Mouse (Mus musculus) frontal cortex, postnatal 10 days (tissue): ENCODE data around the gene Frmd4a.
"Not testable (repeated sequence)": the region's sequence is repeated elsewhere in the genome, so short reads cannot be mapped to it uniquely, and the experiment has no call there.

ENCODE experiments used
- DNase-seq, 2 experiments: peaks; one replicate each; pipeline ENCODE4 v3.0.0; 2022; ENCODE audit warnings: low spot score in 2 of 2, mixed read lengths in 1 of 2

The Frmd4a gene

DNA sequence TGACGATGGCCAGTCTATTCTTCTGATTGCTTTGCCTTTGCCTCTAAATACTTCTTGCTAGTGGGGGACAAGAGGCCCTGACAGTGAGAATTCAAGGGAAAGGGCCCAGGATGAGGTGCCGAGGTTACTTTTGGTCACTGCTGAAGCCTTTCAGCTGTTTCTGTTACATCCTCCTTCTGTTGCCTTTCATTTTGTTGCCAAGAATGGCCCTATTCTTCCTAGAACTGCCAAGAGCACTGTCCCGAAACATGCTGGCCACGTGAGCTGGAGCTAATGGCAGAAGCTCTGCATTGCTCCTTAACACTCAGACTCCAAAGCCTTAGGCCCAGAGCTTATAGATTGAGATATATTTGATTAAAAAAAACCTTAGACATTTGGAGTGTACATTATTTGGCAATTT lies 178.5 kb downstream of the Frmd4a start:
- DNase-seq: no peak

DNA sequence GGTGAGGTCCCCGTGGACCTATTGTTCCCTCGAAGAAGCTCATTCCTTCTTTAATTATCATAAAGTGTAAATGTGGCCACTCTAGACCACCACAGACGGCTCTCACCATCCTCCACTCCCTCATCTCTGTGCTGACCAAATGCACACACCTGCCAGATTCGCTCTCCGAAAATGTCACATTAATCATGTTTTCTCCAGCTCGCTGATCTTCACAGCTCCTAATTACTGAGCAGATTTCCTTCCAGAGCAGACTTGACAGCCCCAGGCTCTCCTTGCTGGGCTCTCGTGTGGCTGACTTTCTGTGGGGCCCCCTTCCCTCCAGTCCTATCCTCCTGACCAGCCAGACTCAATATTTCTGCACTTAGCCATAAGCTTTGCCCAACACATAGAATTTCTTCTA lies 191.7 kb downstream of the Frmd4a start:
- no peak for DNase-seq

DNA sequence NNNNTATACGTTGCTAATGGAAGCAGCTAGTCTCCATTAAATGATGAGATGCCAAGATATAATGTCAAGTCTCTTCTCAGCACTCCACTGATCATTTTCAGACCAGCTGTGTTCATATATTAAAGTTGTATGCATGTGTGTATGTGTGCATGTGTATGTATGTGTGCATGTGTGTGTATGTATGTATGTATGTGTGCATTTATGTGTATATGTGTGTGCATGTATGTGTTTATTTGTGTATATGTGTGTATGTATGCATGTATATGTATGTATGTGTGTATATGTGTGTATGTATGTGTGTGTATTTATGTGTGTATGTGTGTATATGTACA lies 204.9 kb downstream of the Frmd4a start:
- DNase-seq: no peak

DNA sequence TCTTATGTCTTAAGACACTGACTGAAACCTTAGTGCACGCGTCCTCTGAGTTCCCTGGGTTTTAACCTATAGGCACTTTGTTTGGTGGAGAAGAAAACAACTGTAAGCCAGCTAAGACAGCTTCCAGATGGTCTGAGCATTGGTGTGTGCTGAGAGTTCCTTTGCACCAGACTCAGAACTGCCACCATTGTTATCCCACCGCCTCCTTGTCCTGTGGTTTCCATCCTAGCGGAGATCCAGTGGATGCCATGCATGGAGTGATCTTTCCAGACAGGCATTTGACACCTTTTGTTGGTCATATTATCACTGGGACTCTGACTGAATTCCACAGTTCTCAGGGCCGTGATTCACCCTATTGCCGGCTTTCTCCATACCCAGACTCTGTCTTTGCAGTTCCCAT lies 205.8 kb downstream of the Frmd4a start:
- no peak for DNase-seq

DNA sequence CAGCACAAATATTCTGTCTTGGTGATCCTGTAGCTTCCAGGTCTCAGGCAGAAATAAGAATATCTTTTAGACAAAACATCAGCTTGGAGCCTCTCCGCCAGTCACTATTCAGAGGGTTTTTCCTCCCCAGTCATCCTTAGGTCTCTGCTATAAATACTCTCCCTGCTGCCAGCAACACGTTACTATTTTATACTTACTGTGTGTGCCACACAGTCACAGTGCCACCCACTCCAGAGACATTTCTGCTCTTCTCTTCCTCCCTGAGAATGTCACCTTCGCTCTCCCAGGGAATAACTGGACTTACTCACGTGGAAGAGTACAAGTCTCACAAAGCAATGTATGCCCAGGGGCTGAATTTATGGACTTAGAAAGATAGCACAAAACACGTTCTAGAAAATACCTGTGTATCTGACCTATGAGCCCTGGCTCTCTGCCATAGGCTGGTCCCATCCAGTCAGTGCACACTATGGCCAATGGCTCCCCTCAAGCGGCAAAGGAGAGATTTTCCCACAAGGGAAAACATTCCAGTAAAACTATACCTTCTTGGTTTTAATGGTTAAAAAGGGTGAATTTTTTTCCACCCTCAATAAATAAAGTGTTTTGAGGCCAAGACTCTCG lies 209.5 kb downstream of the Frmd4a start:
- no peak for DNase-seq

DNA sequence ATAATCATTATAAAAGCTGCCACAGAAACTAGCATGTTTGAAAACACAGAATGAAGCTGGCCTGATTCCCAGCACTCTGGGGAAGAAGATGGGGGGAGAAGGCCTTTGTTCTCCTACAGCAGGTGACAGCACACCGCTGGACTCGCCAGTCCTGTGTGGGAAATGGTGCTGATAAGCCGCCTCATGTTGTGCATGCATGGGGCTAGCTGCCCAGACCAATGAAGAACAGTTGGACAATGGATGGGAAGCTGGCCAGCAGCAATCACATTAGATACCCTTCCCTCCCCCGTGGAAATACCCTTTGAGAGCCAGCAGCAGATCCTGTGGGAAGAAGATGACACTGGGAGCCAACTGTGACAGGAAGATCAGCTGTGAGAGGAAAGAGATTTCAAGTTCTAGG lies 210.0 kb downstream of the Frmd4a start:
- DNase-seq: no peak

DNA sequence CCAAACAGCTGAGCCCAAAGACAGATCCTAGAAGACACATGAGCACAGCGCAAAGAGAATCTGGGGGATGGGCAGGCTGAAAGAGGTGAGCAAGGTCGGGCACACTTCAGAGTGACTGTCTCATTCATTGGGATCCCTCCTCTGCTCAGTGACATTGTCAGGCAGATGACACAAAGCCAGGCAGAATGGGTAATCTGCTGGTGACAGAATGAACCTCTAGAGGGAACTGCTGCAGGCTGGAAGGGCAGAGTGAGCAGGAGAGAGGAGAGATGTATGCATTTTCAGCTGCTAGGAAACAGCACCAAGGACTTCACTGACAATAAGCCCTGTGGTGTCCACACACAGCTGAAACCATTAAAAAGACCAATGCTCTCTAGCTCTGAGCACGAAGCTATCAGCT lies 211.0 kb downstream of the Frmd4a start:
- no peak for DNase-seq

DNA sequence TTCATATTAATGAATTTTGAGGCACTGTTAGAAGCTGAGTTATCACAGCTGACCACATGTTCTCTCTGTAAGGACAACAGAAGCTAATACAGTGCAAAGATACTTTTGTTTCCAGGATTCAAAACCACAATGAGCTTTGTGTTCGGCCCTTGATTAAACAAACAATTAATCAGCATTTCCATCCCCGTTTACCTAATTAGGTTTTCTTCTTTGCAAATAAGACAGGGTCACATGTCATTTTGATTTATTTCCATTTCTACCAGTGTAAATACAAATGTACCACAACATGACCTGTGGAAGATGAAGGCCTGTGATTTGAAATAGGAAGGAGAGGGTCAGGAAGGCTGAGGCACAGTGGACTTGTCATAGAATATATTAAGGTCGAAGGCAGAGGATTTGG lies 214.8 kb downstream of the Frmd4a start:
- DNase-seq: no peak

DNA sequence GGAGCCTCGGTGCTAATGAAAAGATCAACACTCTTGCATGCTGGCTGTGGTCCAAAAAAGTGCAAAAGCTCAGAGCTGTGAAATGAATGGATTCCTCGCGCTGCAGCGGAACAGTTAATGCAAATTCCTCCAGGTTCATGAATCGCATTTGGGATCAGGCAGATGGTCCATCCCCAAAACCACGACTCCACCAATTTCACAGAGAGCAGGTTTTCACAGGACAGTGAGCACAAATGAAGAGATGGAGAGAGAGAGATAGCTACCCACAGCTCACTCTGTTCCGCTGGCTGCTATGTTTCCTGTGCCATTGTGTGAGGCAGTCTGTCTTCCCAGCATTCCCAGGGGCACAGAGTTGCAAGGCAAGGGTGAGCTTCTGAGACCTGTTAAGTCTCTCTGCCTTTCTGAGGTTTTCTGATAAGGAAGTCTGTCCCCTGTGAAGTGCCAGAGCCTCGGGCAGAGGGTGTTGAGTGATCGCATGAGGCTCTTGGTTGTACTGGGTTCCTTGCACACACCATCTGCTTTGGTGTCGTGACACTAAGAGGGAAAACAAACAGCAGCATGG lies 215.3 kb downstream of the Frmd4a start:
- DNase-seq: no peak

DNA sequence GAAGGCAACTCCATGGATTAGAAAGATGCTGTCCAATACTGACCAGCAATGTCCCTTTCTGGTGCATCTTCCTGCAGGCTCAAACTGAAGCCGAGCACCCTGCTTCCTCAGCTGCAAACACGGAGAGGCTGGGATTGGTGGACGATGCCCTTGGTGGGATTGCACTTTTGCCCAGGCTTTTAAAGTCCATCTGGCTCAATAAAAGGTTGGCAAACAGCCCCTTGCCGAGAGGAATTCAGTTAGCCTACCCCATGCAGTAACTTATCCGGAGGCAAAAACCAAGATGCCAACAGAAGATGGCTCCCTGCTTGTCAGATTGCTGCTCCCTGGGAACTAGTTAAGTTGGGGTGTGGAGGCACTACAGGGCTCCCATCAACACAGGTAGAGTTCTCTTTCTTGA lies 220.2 kb downstream of the Frmd4a start:
- no peak for DNase-seq

DNA sequence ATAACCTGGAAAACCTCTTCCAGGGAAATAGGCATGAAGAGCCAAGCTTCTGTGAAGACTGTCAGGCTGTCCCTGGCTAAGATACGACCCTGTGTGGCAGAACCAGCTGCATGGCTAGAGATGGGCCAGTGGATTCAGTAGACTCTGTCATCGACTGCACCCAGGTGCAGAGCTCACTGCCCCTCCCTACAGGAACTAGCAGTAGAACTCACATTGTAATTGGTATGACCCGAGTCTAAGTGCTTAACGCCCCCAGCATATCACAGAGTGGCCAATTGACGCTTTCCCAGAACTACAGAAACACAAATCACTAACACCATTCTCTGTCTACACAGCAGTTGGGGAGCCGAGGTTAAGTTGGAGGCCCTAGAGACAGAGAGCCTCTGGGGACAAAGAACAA lies 232.2 kb downstream of the Frmd4a start:
- no peak for DNase-seq

DNA sequence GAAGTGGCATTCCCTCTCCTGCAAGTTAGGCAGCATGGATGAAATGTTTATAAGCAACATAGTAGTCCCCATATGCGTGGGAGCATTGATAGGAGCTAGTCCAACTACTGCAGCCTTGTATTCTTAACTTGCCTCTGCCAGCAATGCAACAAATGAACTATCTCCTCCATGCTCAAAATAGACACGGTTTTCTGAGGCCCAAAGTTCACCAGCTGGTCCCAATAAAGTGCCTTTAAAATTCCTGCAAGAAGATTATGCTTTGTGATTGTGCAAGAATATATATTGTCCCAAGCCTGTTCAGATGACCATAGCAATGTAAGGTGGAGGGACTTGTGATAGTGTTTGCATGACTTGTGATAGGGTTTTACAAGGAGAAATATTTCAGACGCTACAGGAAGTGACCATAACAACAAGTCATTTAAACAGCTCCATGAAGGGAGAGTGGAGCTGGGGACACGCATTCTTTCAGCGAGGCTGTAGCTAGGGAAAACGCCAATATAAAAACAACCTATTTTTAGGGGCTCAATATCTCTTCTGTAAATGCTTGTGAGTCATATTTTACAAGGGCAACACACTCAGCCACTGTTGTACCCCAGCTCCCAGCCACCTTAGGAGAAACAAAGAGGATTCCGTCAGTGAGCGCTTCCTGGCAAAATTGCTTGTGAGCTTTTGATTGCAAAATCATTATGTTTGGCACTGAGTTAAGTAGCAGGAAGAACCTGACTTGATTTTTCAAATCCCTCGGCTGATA lies 235.2 kb downstream of the Frmd4a start:
- DNase-seq: no peak

DNA sequence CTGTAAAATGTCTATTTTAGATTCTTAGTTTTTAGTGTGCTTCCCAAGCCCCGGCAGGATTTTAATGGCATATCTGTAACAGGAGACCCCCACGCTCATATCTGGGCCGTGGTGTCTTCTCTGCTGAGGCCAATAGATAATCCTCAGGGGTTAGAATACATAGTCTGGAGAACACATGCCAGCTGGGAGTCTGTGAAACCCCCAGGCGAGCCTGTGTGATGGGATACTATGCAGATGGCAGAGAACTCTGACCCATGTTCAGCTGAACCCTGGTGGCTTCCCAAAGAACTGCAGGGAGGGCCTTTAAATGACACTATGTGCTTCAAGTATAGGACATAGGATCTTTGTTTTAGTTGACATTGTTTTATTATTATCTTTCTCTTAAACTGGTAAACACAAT lies 235.8 kb downstream of the Frmd4a start:
- peak in 1 of 2 experiments; percentile 37 for DNase-seq

DNA sequence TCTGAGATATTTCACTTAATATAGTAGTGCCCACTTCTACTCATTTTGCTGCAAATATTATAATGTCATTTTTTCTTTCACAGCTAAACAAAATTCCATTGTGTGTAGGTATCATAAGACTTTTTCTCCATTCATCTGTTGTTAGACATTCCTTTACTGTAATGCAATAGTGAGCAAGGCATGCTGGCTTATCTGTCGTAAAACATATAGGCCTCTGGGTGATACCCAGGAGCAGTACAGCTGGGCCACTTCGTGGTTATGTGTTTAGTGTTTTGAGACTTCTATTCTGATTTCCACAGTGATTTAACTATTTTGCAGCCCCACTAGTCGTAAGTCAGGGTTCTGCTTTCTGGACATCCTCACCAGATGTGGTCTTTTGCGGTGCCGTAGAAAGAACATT lies 236.6 kb downstream of the Frmd4a start:
- no peak for DNase-seq

DNA sequence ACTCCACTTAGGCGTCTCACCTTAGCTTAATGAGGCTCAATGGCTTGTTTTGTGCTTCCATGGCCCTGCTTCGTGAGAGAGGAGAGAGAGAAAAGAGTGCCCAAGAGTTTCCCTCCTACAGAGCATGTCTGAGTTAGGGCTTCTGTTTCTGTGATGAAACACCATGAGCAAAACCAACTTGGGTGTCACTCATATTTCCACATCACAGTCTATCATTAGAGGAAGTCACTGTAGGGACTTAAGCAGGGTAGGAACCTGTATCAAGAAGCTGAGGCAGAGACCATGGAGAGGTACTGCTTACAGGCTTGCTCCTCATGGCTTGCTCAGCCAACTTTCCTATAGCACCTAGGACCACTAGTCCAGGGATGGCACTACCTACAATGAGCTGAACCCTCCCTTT lies 238.7 kb downstream of the Frmd4a start:
- no peak for DNase-seq

DNA sequence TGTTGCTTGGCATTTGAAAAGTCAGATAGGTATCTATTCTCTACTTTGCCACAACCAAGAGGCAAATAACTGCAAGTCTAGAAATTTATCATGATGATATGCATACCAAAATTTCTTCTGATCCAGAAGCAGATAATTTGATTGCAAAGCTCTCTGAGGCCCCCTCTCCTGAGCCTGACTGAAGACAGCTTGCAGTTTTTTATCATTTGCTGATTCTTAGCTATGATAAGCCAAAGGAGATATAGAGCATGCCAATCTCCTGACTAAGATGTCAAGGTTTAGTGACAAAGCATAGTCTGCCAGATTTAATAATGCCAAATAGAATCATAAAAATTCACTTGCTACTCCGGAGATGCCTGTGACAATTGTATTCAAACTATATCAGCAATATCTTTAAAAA lies 240.1 kb downstream of the Frmd4a start:
- no peak for DNase-seq

DNA sequence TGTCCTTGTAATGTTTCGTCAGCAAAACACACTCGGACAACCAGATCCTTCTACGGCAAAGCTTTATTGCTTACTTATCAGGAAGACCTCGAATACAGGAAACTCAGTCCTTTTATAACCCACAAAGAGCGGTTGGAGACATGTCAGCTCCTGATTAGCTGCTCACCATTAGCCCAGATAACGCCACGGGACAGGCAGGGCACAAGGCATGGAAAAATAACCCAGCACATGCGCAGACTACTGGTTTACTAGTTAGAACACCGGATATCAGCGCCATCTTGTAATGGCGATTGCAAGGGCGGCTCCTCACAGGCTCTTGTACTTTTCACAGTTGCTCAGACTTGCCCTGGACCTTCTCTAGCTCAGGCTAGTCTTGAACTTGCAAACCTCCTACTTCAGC lies 241.3 kb downstream of the Frmd4a start:
- not testable (repeated sequence) for DNase-seq

DNA sequence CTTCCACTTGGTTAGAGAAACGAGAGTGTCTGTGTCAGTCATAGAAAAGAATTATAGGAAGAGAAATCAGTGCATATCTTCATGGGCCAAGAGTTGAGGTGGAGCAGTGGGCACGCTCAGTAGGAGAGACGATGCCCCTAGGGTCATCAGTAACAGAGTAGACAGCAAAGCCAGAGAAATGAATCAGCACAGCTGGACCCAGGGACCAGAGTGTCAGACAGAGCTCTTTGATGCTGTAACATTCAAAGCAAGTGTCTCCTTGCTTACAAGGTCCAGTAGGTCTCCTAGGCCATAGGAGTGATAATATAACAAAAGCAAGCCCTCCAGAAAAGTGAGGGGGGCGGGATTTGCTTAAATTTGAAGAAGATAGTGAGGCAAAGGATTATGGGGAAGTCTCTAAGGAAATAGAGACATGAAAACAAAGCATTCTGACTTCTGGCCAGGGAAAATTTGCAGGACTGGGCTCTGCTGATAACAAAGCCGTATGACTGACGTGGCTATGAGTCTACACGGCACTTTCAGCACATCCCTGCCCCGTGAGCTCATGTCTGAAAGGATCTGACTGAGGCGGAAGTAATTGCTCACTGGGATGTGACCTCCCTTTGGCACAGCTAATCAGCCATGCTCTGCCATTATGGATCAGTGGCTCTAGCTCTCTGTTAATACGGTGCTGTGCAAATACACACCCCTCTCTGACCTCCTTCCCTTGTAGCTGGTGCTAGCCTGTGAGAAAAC lies 243.0 kb downstream of the Frmd4a start:
- no peak for DNase-seq

DNA sequence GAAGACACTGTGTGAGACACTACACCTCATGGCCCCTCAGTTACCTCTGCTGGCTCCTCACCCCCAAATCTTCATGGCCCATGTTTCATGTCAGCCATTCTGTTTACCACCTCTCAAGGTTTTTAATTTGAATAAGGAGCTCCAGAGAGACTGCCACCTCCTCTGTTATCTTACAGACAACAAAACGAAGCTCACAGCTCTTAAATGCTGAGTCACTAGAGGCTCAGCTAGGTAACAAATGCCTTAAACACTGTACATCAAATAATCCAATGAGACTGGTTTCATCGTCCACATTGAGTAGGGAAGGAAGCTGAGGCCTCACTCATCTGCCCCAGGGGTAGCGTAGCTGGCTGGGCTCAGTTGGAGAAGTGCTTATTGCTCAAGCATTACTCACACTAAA lies 245.2 kb downstream of the Frmd4a start:
- DNase-seq: no peak

DNA sequence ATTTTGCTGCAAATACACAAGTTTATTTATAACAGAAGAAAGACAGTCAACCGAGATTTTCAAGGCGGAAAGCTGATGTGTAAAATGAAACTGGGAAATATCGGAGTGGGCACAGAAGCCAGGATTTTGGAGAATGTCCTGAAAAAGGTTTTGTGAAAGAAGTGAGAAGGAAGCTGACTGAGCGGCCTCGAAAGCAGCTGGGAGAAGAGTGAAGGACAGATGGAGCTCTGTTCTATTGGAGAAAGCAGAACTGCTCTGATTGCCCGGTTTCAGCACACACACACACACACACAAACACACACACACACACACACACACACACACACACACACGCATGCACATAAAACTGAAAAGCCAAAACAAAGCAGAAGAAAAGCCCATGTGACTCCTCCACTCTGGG lies 249.9 kb downstream of the Frmd4a start:
- DNase-seq: no peak

DNA sequence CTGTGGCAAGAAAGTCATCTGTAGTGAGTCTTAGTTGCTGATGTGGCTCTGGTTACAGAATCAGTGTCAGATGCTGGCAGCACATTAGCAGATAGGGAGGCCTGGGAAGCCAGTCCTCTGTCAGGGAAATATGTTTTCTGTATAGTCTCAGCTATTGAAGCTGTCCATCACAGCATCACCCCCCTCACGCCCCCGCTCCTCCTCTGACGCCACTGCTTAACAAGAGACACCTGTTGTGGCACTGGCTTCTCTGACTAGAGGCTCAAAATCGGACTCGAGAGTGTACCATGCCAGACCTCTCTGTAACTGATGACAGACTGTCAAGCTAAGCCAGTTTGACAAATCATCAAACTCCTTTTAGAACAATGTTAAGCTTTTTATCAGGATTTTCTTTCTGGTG lies 265.3 kb downstream of the Frmd4a start:
- no peak for DNase-seq

DNA sequence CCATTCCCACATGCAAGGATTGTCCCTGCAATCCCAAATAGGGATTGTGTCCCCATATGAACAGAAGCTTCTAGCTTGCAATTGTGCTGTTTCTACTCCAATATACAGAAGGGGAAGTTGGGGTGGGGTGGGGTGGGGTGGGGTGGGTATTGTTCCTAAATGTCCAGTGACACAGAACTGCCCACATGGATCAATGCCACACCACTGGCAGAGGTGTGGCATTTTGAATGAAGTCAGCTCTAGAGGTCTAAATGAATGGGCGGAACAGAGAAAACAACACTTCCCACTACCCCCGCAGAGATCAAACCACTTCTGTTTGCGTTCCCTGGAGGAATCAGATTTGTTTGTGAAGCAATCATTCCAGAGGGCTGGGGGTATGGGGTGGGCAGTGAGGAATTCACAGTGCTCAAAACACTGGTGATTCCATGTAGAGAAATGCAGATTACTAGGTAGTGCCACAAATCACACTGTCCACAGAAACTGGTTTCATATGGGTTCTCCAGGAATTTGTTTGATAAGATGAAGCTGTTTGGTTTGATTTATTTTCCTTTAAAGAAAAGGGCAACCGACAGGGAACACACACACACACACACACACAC lies 268.3 kb downstream of the Frmd4a start:
- DNase-seq: no peak
